ENCODE assay signal across 8 mouse cellular contexts in the genomic region with DNA sequence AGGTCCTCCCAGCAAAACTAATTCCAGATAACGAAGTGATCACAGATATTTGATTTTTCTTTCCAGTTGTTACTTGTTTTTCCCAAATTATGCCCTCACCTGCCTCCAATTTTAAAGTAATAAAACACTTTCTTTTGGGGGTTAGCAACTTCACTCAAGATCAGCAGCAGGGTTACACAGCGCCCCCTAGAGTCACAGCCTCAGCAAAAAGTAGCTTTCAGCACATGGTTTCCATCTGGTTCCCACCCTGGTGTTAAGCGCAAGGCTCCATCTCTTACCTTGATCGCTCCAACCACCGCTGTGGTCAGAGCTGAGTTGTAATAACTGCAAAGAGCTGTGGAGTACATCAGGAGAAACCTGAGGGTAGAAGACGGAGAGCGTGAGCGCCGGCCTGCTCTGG. TPM values are rescaled to one million over a fixed set of nuclear protein-coding genes. Genes with fewer than 3 reads are reported as not detected.
DNase-seq lines count a peak whose midpoint lies in the region; ATAC-seq and TF ChIP-seq lines count a peak whose summit lies in the region.
"Had no signal": no experiment of that assay in that cellular context is flagged by ENCODE, and none has a peak within 500 bp of the region (broad histone marks: within the 10 kb centered on the region; RNA-seq: fewer than 3 reads in every experiment).

No protein-coding gene starts in this region.

- no peak for ATAC-seq in intestine, postnatal 0 days
- no peak for ATAC-seq in intestine, embryonic 16.5 days
- ATAC-seq in embryonic facial prominence, embryonic 11.5 days (replicated peaks; ENCODE audit: insufficient number of reproducible peaks, low FRiP score, low TSS enrichment, low read depth) = no peak
- no peak for ATAC-seq in erythroid progenitor cell, adult 5-6 weeks (replicated peaks; ENCODE audit: low FRiP score, poor library complexity, severe bottlenecking)

- H3K4me3 ChIP-seq in intestine, postnatal 0 days (ENCODE audit: low read depth, low read length) = no peak overlapping the region
- no peak overlapping the region for H3K4me3 ChIP-seq in intestine, embryonic 16.5 days (ENCODE audit: low read length)
- no peak overlapping the region for H3K4me3 ChIP-seq in CH12.LX (replicated peaks in 1 of 3; ENCODE audit: low read depth in 2 of 3, low read length in 2 of 3, poor library complexity in 1 of 3)
- H3K4me3 ChIP-seq in embryonic facial prominence, embryonic 11.5 days (ENCODE audit: low read depth, low read length) = no peak overlapping the region
- H3K4me3 ChIP-seq: liver, embryonic 13.5 days had no signal

- no peaks in the 10 kb centered on the region for H3K9me3 ChIP-seq in intestine, postnatal 0 days (ENCODE audit: control insufficient read depth)
- no peaks in the 10 kb centered on the region for H3K9me3 ChIP-seq in intestine, embryonic 16.5 days (ENCODE audit: control insufficient read depth, low read length)
- H3K9me3 ChIP-seq in CH12.LX (replicated peaks; ENCODE audit: low read length) = no peaks in the 10 kb centered on the region
- no peaks in the 10 kb centered on the region for H3K9me3 ChIP-seq in embryonic facial prominence, embryonic 11.5 days (replicated peaks; ENCODE audit: control insufficient read depth, low read length)
- H3K9me3 ChIP-seq: liver, embryonic 13.5 days had no signal

- no peaks in the 10 kb centered on the region for H3K79me2 ChIP-seq in CH12.LX (replicated peaks; ENCODE audit: control insufficient read depth, extremely low read depth, insufficient read depth, poor library complexity, severe bottlenecking)

- in situ Hi-C loops in CH12.LX (cut with MboI; ENCODE audit: low pct_ligation_motif_present, low pct_unique_long_range_greater_than_20kb, low sequenced_read_pairs) = no loop called here

- H3K36me3 ChIP-seq in intestine, postnatal 0 days (ENCODE audit: control insufficient read depth, insufficient read depth) = 0 out of 2 replicates have a peak, but pooled peaks cover 3% of the 10 kb centered on the region
- H3K36me3 ChIP-seq in intestine, embryonic 16.5 days (ENCODE audit: control insufficient read depth, insufficient read depth, low read length) = no peaks in the 10 kb centered on the region
- peaks cover 2 to 40% of the 10 kb centered on the region in 2 experiments for H3K36me3 ChIP-seq in CH12.LX (replicated peaks in 1 of 2; ENCODE audit: control insufficient read depth in 1 of 2, insufficient read depth in 1 of 2, low read length in 1 of 2)
- no peaks in the 10 kb centered on the region for H3K36me3 ChIP-seq in embryonic facial prominence, embryonic 11.5 days (replicated peaks; ENCODE audit: control insufficient read depth, insufficient read depth, low read depth, low read length)
- H3K36me3 ChIP-seq: liver, embryonic 13.5 days had no signal

- TF ChIP-seq CTCF in intestine, postnatal 0 days (IDR thresholded peaks at IDR 0.05; ENCODE audit: low read depth) = peak; percentile 67
- TF ChIP-seq CTCF in CH12.LX (conservative IDR thresholded peaks at IDR 0.05 in 1 of 2, IDR thresholded peaks at IDR 0.05 in 1 of 2; ENCODE audit: low read depth in 2 of 2, low read length in 2 of 2) = peak; percentile 55 to 59

- no peak for TF ChIP-seq EP300 in CH12.LX (IDR thresholded peaks at IDR 0.05; ENCODE audit: low read length)

- dilution Hi-C loops in CH12.LX (cut with MboI; ENCODE audit: extremely low pct_ligation_motif_present, extremely low pct_unique_long_range_greater_than_20kb, low sequenced_read_pairs) = no loop called here

- TF ChIP-seq RAD21 in CH12.LX (IDR thresholded peaks at IDR 0.05; ENCODE audit: low read depth, low read length) = no peak

- no peak overlapping the region for H3K4me2 ChIP-seq in intestine, postnatal 0 days (replicated peaks; ENCODE audit: low read depth)
- no peak overlapping the region for H3K4me2 ChIP-seq in intestine, embryonic 16.5 days (ENCODE audit: low read depth, low read length)
- H3K4me2 ChIP-seq in CH12.LX (ENCODE audit: insufficient read depth, low read depth, poor library complexity, severe bottlenecking) = no peak overlapping the region
- no peak overlapping the region for H3K4me2 ChIP-seq in embryonic facial prominence, embryonic 11.5 days (ENCODE audit: low read depth, low read length)
- H3K4me2 ChIP-seq: liver, embryonic 13.5 days had no signal

- no peaks in the 10 kb centered on the region for H3K27me3 ChIP-seq in intestine, postnatal 0 days (replicated peaks; ENCODE audit: control insufficient read depth, insufficient read depth, low read length)
- no peaks in the 10 kb centered on the region for H3K27me3 ChIP-seq in intestine, embryonic 16.5 days (replicated peaks; ENCODE audit: control insufficient read depth, insufficient read depth, low read length)
- H3K27me3 ChIP-seq in CH12.LX (replicated peaks) = no peaks in the 10 kb centered on the region
- no peaks in the 10 kb centered on the region for H3K27me3 ChIP-seq in embryonic facial prominence, embryonic 11.5 days (ENCODE audit: control insufficient read depth, insufficient read depth, low read length)
- H3K27me3 ChIP-seq: liver, embryonic 13.5 days had no signal

- H3K9ac ChIP-seq in intestine, postnatal 0 days (ENCODE audit: low read depth, low read length) = no peak overlapping the region
- no peak overlapping the region for H3K9ac ChIP-seq in intestine, embryonic 16.5 days (ENCODE audit: low read depth, low read length)
- H3K9ac ChIP-seq in CH12.LX (ENCODE audit: insufficient read depth, low read depth) = no peak overlapping the region
- H3K9ac ChIP-seq in embryonic facial prominence, embryonic 11.5 days (replicated peaks; ENCODE audit: low read length) = no peak overlapping the region
- H3K9ac ChIP-seq: liver, embryonic 13.5 days had no signal

- DNase-seq in 416B (ENCODE audit: low read depth) = peak; percentile 53
- DNase-seq in CH12.LX (ENCODE audit: extremely low read depth) = peak; percentile 51
- DNase-seq in embryonic facial prominence, embryonic 11.5 days (ENCODE audit: low spot score) = peak; percentile 57
- DNase-seq in testis, postnatal 10 days (ENCODE audit: low spot score) = peak; percentile 75
- DNase-seq: liver, embryonic 13.5 days had no signal

- H3K4me1 ChIP-seq in intestine, postnatal 0 days (replicated peaks; ENCODE audit: control insufficient read depth, insufficient read depth, low read length) = no peaks in the 10 kb centered on the region
- no peaks in the 10 kb centered on the region for H3K4me1 ChIP-seq in intestine, embryonic 16.5 days (ENCODE audit: control insufficient read depth, insufficient read depth, low read length)
- no peaks in the 10 kb centered on the region for H3K4me1 ChIP-seq in CH12.LX (ENCODE audit: control insufficient read depth in 1 of 2, insufficient read depth in 2 of 2)
- no peaks in the 10 kb centered on the region for H3K4me1 ChIP-seq in embryonic facial prominence, embryonic 11.5 days (ENCODE audit: control insufficient read depth, insufficient read depth, low read length)
- H3K4me1 ChIP-seq: liver, embryonic 13.5 days had no signal

- 76% methylated on average over 9 of the region's 9 CpGs for WGBS in intestine, postnatal 0 days
- WGBS in intestine, embryonic 16.5 days = 78% methylated on average over 9 of the region's 9 CpGs
- 73% methylated on average over 9 of the region's 9 CpGs for WGBS in embryonic facial prominence, embryonic 11.5 days

- H3K27ac ChIP-seq in intestine, postnatal 0 days (ENCODE audit: low read depth, low read length) = no peak overlapping the region
- no peak overlapping the region for H3K27ac ChIP-seq in intestine, embryonic 16.5 days (ENCODE audit: low read length)
- H3K27ac ChIP-seq in CH12.LX (ENCODE audit: insufficient read depth, low read depth) = no peak overlapping the region
- H3K27ac ChIP-seq in embryonic facial prominence, embryonic 11.5 days (replicated peaks; ENCODE audit: low read depth, low read length) = no peak overlapping the region
- H3K27ac ChIP-seq: liver, embryonic 13.5 days had no signal

- no peak for TF ChIP-seq POLR2A in CH12.LX (IDR thresholded peaks at IDR 0.05; ENCODE audit: low read depth, low read length)

TF ChIP-seq in CH12.LX, 34 proteins besides CTCF, POLR2A, EP300 and RAD21 (continues in another document):
- TF ChIP-seq ZMIZ1 (IDR thresholded peaks at IDR 0.05; ENCODE audit: low read depth, low read length) = no peak
- TF ChIP-seq MAX (IDR thresholded peaks at IDR 0.05; ENCODE audit: low read length) = peak; percentile 26; the same call in 1 of the 2 replicates
- no peak for TF ChIP-seq JUND (conservative IDR thresholded peaks at IDR 0.05; ENCODE audit: low read depth, low read length)

RNA-seq across cellular contexts. Expression of gene Hsd17b3, which starts 10.0 kb away (rescaled TPM):
- 0.31 and 0.41 TPM in 2 replicates for polyA plus RNA-seq in intestine, postnatal 0 days (2015; fragmentation: Nextera tagmentation; extraction: Ambion mirVana)
- polyA plus RNA-seq in intestine, embryonic 16.5 days (2015; fragmentation: Nextera tagmentation; extraction: Ambion mirVana) = not detected in 2 replicates
- not detected in 2 replicates for total RNA-seq in CH12.LX (2012; rRNA removed)
- total RNA-seq in CH12.LX (2014; rRNA removed) = not detected in 2 replicates
- polyA plus RNA-seq in CH12.LX (2012; ENCODE audit: insufficient read length, low read depth) = not detected in 2 replicates
- not detected in 2 replicates for polyA plus RNA-seq in embryonic facial prominence, embryonic 11.5 days (2014; fragmentation: Nextera tagmentation; extraction: Ambion mirVana)
- total RNA-seq in erythroid progenitor cell, adult 5-6 weeks (2015; ENCODE audit: low replicate concordance) = not detected in 2 replicates
- total RNA-seq in erythroid progenitor cell, adult 5-6 weeks (2017; ENCODE audit: low replicate concordance) = not detected in 2 replicates
- polyA plus RNA-seq: liver, embryonic 13.5 days had no signal

RNA-seq across cellular contexts. Expression of gene Slc35d2, which starts 30.2 kb away (rescaled TPM):
- polyA plus RNA-seq in intestine, postnatal 0 days (2015; fragmentation: Nextera tagmentation; extraction: Ambion mirVana) = 11.9 and 12.6 TPM in 2 replicates
- polyA plus RNA-seq in intestine, embryonic 16.5 days (2015; fragmentation: Nextera tagmentation; extraction: Ambion mirVana) = 5.5 and 6.8 TPM in 2 replicates
- 9.2 and 10.3 TPM in 2 replicates for total RNA-seq in CH12.LX (2012; rRNA removed)
- total RNA-seq in CH12.LX (2014; rRNA removed) = 15.4 and 19.4 TPM in 2 replicates
- 16.9 and 17.2 TPM in 2 replicates for polyA plus RNA-seq in CH12.LX (2012; ENCODE audit: insufficient read length, low read depth)
- 3.3 and 4.7 TPM in 2 replicates for polyA plus RNA-seq in embryonic facial prominence, embryonic 11.5 days (2014; fragmentation: Nextera tagmentation; extraction: Ambion mirVana)
- total RNA-seq in erythroid progenitor cell, adult 5-6 weeks (2015; ENCODE audit: low replicate concordance) = 2.5 and 10.5 TPM in 2 replicates
- 0.26 and 4.8 TPM in 2 replicates for total RNA-seq in erythroid progenitor cell, adult 5-6 weeks (2017; ENCODE audit: low replicate concordance)

RNA-seq across cellular contexts. Expression of gene Zfp367, which starts 54.0 kb away (rescaled TPM):
- 8.9 and 9.5 TPM in 2 replicates for polyA plus RNA-seq in intestine, postnatal 0 days (2015; fragmentation: Nextera tagmentation; extraction: Ambion mirVana)
- polyA plus RNA-seq in intestine, embryonic 16.5 days (2015; fragmentation: Nextera tagmentation; extraction: Ambion mirVana) = 12.8 and 13.4 TPM in 2 replicates
- total RNA-seq in CH12.LX (2012; rRNA removed) = 12.6 and 17.0 TPM in 2 replicates
- 33.7 and 39.2 TPM in 2 replicates for total RNA-seq in CH12.LX (2014; rRNA removed)
- polyA plus RNA-seq in CH12.LX (2012; ENCODE audit: insufficient read length, low read depth) = 17.3 and 23.8 TPM in 2 replicates
- polyA plus RNA-seq in embryonic facial prominence, embryonic 11.5 days (2014; fragmentation: Nextera tagmentation; extraction: Ambion mirVana) = 17.9 and 18.7 TPM in 2 replicates
- 71.0 and 93.5 TPM in 2 replicates for total RNA-seq in erythroid progenitor cell, adult 5-6 weeks (2015; ENCODE audit: low replicate concordance)
- 103 and 120 TPM in 2 replicates for total RNA-seq in erythroid progenitor cell, adult 5-6 weeks (2017; ENCODE audit: low replicate concordance)
